Mouse (Mus musculus) urinary bladder, postnatal 36 days (tissue): ENCODE results near the gene Ppfibp1.

Experiments
- DNase-seq, 2 experiments: peaks; one replicate each; pipeline ENCODE4 v3.0.0; 2022; ENCODE audit warnings: low spot score in 2 of 2, mixed read lengths in 1 of 2

Gene Ppfibp1

DNA sequence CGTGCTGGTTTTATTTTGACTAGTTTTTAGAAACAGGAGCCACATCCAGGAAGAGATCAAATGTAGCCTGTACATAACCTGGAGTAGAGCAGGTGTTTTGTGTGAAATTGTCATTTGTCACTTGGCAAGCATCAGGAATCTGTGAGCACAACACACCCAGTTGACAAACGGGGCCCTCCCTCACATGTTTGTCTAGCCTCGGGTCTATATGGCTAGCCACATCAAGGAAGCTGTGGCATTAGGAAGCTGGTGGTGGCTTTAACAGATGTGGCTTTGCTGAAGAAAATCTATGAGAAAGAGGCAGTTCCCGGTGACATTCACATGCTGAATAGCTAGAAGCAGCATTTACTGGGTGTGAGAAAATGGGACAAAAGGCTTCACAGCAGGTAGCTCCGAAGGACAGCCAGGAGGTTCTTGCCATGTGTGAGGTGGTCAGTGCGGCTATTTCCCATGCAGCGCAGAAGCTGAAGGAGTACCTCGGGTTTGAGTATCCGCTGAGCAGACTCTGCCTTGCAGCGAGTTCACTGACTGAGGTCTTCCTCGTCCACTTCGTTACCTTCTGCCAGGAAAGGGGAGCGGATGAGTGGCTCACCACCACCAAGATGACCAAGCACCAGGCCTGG, 144.1 kb downstream of the Ppfibp1 start, which contains the start of gene Rep15:
Gene Rep15 (plus strand): TSS at position 282 of the 623 bp plus-strand sequence.
- no peak for DNase-seq

- peak; percentile 80 to 89 for DNase-seq
Observed at GRCm38 (mm10) chr6:147042291-147043290, 154.3 kb downstream of the Ppfibp1 start, which contains the start of gene Mrps35. Gene Mrps35 (plus strand): TSS chr6:147042764.

DNA sequence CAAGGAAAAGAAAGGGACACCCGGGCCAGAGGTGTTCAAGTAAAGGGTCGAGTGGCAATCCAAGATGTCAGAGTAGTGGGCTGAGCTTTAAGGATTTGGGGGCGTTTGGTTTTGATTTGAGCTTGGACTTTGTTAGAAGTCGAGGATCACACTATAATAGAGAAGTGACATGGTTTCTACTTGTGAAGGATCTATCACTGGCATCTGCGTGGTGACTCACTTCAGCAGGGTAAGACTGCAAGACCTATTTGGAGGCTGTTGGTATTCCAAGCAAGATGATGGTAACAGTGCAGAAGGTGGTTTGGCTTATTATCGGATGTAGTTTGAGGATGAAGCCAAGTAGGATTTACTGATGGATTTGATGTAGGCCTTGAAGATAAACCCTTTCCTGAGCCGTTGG, 155.3 kb downstream of the Ppfibp1 start:
- no peak for DNase-seq

DNA sequence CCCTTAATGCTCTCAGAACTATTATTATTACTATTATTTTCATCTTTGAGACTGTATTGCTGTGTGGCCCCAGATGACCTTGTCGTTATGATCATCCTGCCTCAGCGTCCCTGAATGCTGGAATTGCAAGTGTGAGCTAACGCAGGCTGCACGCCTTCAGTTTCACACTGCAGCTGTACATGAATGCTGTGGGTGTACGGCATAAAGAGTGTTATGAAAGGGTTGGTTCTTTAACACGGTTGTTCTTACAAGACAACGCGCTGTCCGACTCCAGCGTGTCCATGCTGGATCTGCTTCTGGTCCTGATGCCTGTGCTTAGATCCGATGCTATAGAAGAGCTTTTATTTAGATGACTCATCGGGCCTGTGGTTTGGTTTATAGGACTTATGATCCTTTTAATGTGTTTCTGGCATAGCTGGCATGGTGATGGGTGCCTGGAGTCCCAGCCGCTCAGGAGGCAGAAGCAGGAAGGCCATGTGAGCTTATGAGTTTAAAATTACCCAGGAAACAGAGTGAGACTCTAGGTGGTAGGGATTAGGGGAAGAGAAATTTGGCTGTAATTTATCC, 161.0 kb downstream of the Ppfibp1 start:
- no peak for DNase-seq

DNA sequence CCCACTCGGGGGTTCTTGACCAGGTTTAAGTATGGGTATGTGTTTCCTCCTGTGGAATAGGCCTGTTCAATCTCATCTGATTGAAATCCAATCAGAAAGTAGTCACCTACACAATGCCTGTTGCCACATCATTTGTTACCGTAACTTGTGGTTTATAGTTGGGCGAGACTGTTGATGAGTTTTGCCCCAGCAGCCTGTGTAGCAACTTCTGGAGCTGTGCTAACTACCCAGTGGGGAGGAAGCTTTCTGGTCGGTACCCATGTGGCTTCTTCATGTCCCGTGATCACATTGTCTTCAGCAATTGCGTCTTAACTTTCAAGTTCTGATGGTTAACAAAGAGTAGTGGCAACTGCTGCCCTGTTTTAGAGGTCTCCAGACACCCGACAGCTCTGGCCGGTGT, 163.4 kb downstream of the Ppfibp1 start:
- DNase-seq: no peak

GRCm38 (mm10) chr6:147052440-147052839, 164.2 kb downstream of the Ppfibp1 start:
- no peak for DNase-seq

- no peak for DNase-seq
Observed at GRCm38 (mm10) chr6:147053785-147054646, 165.7 kb downstream of the Ppfibp1 start.

- DNase-seq: no peak
Observed at GRCm38 (mm10) chr6:147055374-147055977, 167.2 kb downstream of the Ppfibp1 start.

DNA sequence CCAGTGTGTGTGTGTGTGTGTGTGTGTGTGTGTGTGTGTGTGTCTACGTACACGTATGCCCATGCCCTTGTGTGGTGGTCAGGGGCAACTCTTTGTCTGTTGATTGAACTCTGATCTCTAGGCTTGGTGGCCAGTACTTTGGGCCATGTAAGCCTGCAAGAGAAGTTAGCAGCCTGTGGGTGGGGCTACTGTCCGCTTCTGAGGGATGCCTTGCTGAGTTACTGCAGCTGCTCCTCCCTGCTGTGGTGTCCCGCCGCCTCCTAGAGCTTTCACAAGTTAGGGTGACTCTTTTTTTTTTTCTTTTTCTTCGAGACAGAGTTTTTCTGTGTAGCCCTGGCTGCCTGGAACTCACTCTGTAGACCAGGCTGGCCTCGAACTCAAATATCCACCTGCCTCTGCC, 171.0 kb downstream of the Ppfibp1 start:
- DNase-seq: no peak

GRCm38 (mm10) chr6:147061630-147062029, 173.3 kb downstream of the Ppfibp1 start:
- no peak for DNase-seq

GRCm38 (mm10) chr6:147062034-147062433, 173.7 kb downstream of the Ppfibp1 start:
- DNase-seq: no peak

DNA sequence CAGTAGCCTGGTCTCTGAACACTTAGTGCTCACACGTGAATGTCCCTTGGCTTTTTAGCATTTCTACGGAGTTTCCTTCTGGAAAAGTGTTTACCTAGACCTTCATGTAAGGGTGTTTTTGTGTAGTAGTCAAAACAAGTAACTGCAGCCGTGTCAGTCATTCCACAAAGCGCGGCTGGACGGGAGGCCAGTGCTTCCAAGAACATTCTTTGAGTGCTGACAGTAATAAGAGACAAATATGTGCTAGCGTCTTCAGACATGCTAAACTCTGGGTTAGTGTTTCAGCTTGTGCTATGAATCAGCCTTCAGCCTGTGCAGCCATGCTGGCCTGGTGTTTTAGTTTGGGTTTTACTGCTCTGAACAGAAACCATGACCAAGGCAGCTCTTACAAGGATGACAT, 174.4 kb downstream of the Ppfibp1 start:
- DNase-seq: no peak

DNA sequence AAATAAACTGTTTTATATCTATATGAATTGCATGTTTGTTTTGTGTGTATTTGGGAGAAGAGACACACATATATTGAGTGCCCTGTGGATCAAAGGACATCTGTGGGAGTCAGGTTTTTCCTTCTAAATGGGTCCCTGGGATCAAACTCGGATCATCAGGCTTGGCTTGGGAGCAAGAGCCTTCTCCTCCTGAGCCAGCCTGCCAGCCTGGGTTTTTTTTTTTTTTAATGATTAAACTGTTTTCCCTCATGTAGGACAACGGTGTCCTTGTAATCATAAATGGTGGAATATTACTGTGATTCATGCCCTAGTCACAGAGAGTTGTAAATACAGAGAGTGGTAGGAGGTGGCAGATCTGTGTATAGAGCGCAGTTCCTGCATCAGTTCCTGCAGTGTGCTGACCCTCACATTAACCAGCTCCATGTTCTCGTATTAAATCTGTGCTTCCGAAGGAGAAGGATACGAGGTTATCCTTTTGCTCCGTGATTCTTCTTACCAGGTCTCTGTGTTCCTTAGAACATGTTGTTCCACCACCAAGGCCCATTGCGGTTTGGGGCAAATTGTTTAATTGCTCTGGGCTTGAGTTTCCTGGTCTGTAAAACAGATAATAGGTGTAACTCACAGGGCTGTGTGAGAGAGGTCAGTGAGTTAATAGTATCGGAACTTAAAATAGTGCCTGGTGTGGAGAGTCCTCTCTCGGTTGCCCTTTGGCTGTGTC, 176.1 kb downstream of the Ppfibp1 start:
- no peak for DNase-seq

GRCm38 (mm10) chr6:147064944-147065261, 176.6 kb downstream of the Ppfibp1 start:
- DNase-seq: peak in 1 of 2 experiments; percentile 42

GRCm38 (mm10) chr6:147075808-147076387, 187.6 kb downstream of the Ppfibp1 start:
- DNase-seq: peak in 1 of 2 experiments; percentile 2

GRCm38 (mm10) chr6:147076878-147077277, 188.6 kb downstream of the Ppfibp1 start:
- DNase-seq: no peak

- no peak for DNase-seq
Observed at GRCm38 (mm10) chr6:147079919-147080318, 191.6 kb downstream of the Ppfibp1 start.
